Mouse (Mus musculus): Measurements from ENCODE around the gene Ube2e2. TPM values are rescaled to one million over a fixed set of nuclear protein-coding genes. Genes with fewer than 3 reads are reported as not detected.

Gene Ube2e2
- total and polyA plus RNA-seq, 3 experiments, result 14.3 to 39.6 (median 15.3) TPM

DNA sequence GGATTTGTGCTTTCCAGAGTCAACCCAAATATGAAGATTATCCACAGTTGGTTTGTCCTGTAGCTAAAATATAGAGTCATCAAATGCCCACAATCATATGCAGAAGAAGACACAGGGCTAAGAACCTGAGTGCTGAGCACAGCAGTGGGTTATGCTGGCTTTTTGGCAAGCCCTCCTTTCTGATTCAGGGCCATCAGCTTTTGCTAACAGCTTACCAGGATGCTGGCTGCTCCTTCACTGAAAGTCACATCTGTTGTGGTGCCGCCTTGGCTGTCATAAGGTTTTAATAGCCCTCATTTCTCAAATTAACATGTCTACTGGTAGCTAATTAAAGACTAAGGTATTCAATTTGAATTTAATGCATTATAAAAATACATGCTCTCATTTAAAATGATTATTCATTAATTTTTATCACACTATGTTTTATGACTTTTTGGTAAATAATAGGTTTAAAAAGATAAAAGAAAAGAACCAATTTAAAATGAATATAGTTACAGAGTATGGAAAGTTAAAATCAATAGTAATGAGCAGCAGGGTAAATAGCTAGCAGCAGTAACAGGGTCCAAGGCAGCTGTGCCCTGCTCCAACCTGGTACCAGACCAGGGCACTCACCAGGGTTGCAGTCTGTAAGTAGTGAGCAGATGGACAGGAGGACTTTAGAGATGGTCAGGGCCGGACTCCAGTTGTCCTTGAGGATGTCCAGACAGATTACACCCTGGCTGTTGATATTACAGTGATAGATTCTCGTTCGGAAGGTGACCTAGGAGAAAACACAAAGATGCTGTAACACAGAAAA lies 307.6 kb downstream of the Ube2e2 start:
- H3K36me3 ChIP-seq (ENCODE audit: control insufficient read depth, insufficient read depth, low read length), result no peaks in the 10 kb centered on the region
- H3K4me3 ChIP-seq, result no peak overlapping the region
- no peak for TF ChIP-seq CTCF (IDR thresholded peaks at IDR 0.05)
- no peak for TF ChIP-seq POLR2A (IDR thresholded peaks at IDR 0.05; ENCODE audit: insufficient read depth, low read depth, low read length)
- no peak for TF ChIP-seq EP300 (IDR thresholded peaks at IDR 0.05; ENCODE audit: insufficient read depth, low read depth, low read length)
- no peak overlapping the region for H3K27ac ChIP-seq
- H3K79me2 ChIP-seq (replicated peaks; ENCODE audit: control insufficient read depth, insufficient read depth, low read length), result no peaks in the 10 kb centered on the region
- DNase-seq, result no peak
- intact Hi-C loops (cut with DNase I), result no loop called here
- no peaks in the 10 kb centered on the region for H3K27me3 ChIP-seq (ENCODE audit: control insufficient read depth, insufficient read depth, low read length)
- no peak overlapping the region for H3K9ac ChIP-seq (ENCODE audit: low read depth, low read length)
- 81% methylated on average over 4 of the region's 4 CpGs for WGBS
- H3K4me1 ChIP-seq (ENCODE audit: control insufficient read depth, insufficient read depth, low read length), result no peaks in the 10 kb centered on the region; the same call in 1 of the 2 replicates

DNA sequence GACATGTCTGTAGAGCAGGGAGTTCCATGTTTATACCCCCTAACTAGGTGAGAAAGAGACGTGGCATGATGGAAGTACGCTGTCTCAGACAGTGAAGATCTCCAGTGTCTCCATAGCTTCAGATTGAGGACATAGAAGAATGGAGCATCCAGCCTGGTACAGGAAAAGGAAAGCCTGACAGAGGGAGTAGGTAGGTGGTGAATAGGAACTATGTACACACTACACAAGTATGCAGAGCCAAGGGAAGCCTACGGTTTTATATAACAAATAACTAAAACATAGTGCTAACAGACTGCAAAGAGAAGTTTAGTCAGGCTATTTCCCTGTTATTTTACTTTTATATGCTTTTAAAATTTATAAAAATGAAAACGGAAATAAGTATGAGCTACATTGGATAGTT lies 312.3 kb downstream of the Ube2e2 start:
- WGBS, result 94% methylated on average over 4 of the region's 4 CpGs
- TF ChIP-seq CTCF (IDR thresholded peaks at IDR 0.05) (no peak), EP300 (IDR thresholded peaks at IDR 0.05; ENCODE audit: insufficient read depth, low read depth, low read length) (no peak), POLR2A (IDR thresholded peaks at IDR 0.05; ENCODE audit: insufficient read depth, low read depth, low read length) (no peak)

DNA sequence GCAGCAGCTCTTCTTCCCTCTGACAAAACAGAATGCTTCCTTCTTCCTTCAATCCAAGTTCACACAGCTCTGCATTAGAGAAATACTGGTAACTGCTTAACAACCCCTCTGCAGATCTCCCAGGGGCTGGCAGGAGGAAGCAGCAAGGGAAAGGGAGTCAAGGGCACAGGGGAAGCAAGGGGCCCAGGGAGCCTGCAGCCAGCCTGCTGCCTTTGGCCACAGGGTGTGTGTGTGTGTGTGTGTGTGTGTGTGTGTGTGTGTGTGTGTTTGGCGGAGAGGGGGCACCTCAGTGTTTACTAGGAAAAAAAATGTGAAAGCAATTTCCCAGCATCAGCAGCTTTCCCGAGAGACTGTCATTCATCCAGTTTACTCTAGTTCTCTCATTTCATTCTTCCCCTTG lies 319.3 kb downstream of the Ube2e2 start:
- Histone ChIP-seq H3K27ac (no peak overlapping the region), H3K4me3 (no peak overlapping the region), H3K27me3 (ENCODE audit: control insufficient read depth, insufficient read depth, low read length) (no peaks in the 10 kb centered on the region), H3K79me2 (replicated peaks; ENCODE audit: control insufficient read depth, insufficient read depth, low read length) (no peaks in the 10 kb centered on the region), H3K4me1 (ENCODE audit: control insufficient read depth, insufficient read depth, low read length) (no peaks in the 10 kb centered on the region), H3K9ac (ENCODE audit: low read depth, low read length) (no peak overlapping the region), H3K36me3 (ENCODE audit: control insufficient read depth, insufficient read depth, low read length) (no peaks in the 10 kb centered on the region)
- no peak for TF ChIP-seq EP300 (IDR thresholded peaks at IDR 0.05; ENCODE audit: insufficient read depth, low read depth, low read length)
- no peak for DNase-seq
- 79% methylated on average over 2 of the region's 2 CpGs for WGBS
- intact Hi-C loops (cut with DNase I), result no loop called here

More for the DNA sequence above, 312.3 kb downstream of the Ube2e2 start:
- no peak overlapping the region for H3K27ac ChIP-seq
- no peaks in the 10 kb centered on the region for H3K27me3 ChIP-seq (ENCODE audit: control insufficient read depth, insufficient read depth, low read length)
- H3K4me3 ChIP-seq, result no peak overlapping the region
- intact Hi-C loops (cut with DNase I), result no loop called here
- no peaks in the 10 kb centered on the region for H3K79me2 ChIP-seq (replicated peaks; ENCODE audit: control insufficient read depth, insufficient read depth, low read length)
- no peak for DNase-seq
- H3K36me3 ChIP-seq (ENCODE audit: control insufficient read depth, insufficient read depth, low read length), result no peaks in the 10 kb centered on the region
- no peaks in the 10 kb centered on the region; the same call in 1 of the 2 replicates for H3K4me1 ChIP-seq (ENCODE audit: control insufficient read depth, insufficient read depth, low read length)
- H3K9ac ChIP-seq (ENCODE audit: low read depth, low read length), result no peak overlapping the region

DNA sequence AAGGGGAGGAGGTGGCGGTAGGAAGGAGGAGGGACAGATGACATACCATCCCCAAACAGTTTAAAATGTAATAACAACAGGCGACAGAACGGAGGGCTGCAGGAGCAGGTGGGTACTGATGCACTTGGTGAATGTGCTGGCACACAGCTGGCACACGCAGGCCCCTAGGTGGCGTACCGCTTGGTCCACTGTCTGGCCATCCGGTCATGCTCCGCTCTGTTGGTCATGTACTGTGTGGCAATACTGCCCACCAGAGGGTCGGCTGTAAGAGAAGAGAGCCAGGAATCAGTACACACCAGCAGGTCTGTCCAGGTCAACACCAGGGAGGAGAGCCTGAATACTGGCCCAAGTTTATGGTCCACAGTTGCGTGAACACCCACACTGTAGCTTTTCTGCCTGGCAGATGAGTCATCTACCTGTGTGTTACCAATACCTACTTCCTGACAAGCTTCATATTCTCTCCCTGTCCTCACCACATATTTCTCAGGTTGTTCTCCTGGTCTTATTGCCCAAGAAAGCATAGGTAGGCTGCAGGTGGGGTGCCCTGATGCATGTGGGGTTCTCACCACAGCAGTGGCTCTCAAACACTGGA lies 319.8 kb downstream of the Ube2e2 start:
- no peaks in the 10 kb centered on the region for H3K36me3 ChIP-seq (ENCODE audit: control insufficient read depth, insufficient read depth, low read length)
- H3K4me1 ChIP-seq (ENCODE audit: control insufficient read depth, insufficient read depth, low read length), result no peaks in the 10 kb centered on the region
- TF ChIP-seq EP300 (IDR thresholded peaks at IDR 0.05; ENCODE audit: insufficient read depth, low read depth, low read length) (no peak), CTCF (IDR thresholded peaks at IDR 0.05) (no peak), POLR2A (IDR thresholded peaks at IDR 0.05; ENCODE audit: insufficient read depth, low read depth, low read length) (no peak)
- H3K9ac ChIP-seq (ENCODE audit: low read depth, low read length), result no peak overlapping the region
- intact Hi-C loops (cut with DNase I), result no loop called here
- no peak for DNase-seq
- H3K27ac ChIP-seq, result no peak overlapping the region
- 92% methylated on average over 10 of the region's 10 CpGs for WGBS
- H3K27me3 ChIP-seq (ENCODE audit: control insufficient read depth, insufficient read depth, low read length), result no peaks in the 10 kb centered on the region
- H3K79me2 ChIP-seq (replicated peaks; ENCODE audit: control insufficient read depth, insufficient read depth, low read length), result no peaks in the 10 kb centered on the region
- no peak overlapping the region for H3K4me3 ChIP-seq

DNA sequence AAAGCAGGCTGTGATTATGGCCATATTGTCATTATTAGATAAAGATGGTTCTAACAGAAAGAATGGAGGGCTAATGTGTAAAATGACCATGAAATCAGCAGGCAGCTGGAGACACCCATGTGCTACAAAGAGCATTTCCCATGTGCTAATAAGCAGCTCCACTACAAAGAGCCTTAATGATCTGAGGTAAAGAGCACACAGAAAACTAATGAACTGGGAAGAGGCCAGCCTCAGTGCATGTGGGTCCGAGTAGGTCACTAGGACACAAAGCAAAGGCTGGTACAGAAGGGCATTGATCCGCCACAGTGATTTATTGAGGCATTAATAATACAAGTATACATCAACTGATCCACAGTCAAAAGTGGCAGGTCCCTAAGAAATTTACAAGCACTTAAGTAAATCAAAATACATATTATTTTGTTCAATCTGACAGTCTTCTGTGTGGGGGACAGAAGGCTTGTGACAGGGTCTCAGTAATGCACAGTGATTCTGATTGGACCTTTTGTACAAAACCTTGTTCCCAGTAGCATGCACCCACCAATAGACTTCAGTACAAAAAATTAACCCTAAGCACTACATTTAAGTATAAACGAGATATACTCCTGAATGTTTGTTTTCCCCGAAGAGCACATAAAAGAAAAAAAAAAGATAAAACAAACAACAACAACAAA lies 320.6 kb downstream of the Ube2e2 start:
- TF ChIP-seq CTCF (IDR thresholded peaks at IDR 0.05), result no peak
- TF ChIP-seq POLR2A (IDR thresholded peaks at IDR 0.05; ENCODE audit: insufficient read depth, low read depth, low read length), result no peak
- no peak for TF ChIP-seq EP300 (IDR thresholded peaks at IDR 0.05; ENCODE audit: insufficient read depth, low read depth, low read length)
- H3K36me3 ChIP-seq (ENCODE audit: control insufficient read depth, insufficient read depth, low read length), result no peaks in the 10 kb centered on the region
- no peaks in the 10 kb centered on the region for H3K4me1 ChIP-seq (ENCODE audit: control insufficient read depth, insufficient read depth, low read length)
- intact Hi-C loops (cut with DNase I), result no loop called here
- 90% methylated on average over 4 of the region's 4 CpGs for WGBS
- no peak for DNase-seq
- no peaks in the 10 kb centered on the region for H3K79me2 ChIP-seq (replicated peaks; ENCODE audit: control insufficient read depth, insufficient read depth, low read length)
- no peaks in the 10 kb centered on the region for H3K27me3 ChIP-seq (ENCODE audit: control insufficient read depth, insufficient read depth, low read length)
- no peak overlapping the region for H3K9ac ChIP-seq (ENCODE audit: low read depth, low read length)
- no peak overlapping the region for H3K4me3 ChIP-seq
- no peak overlapping the region for H3K27ac ChIP-seq

DNA sequence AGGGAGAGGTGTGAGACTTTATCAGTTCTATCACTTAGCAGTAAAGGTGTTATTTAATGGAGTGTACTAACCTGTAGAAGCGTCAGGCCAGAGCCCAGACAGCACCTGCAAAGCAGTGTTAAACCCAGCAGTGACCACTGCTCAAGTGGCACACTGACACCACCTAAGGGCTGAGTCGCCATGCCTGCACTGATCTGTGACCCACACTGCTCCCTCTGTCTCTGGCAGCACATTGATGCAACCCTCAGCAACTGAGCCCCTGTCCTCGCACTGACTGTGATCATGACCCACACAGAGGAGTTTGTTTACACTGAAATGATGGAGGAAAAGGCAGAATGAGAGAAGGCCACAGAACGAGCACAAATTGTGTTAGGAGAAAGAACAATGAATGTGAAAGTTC lies 321.2 kb downstream of the Ube2e2 start:
- H3K79me2 ChIP-seq (replicated peaks; ENCODE audit: control insufficient read depth, insufficient read depth, low read length), result no peaks in the 10 kb centered on the region
- intact Hi-C loops (cut with DNase I), result no loop called here

More for the DNA sequence above, 321.2 kb downstream of the Ube2e2 start:
- H3K4me1 ChIP-seq (ENCODE audit: control insufficient read depth, insufficient read depth, low read length), result no peaks in the 10 kb centered on the region
- H3K27me3 ChIP-seq (ENCODE audit: control insufficient read depth, insufficient read depth, low read length), result no peaks in the 10 kb centered on the region
- no peak overlapping the region for H3K4me3 ChIP-seq
- H3K36me3 ChIP-seq (ENCODE audit: control insufficient read depth, insufficient read depth, low read length), result no peaks in the 10 kb centered on the region
- no peak overlapping the region for H3K27ac ChIP-seq
- WGBS, result 86% methylated on average over 4 of the region's 4 CpGs
- no peak for TF ChIP-seq EP300 (IDR thresholded peaks at IDR 0.05; ENCODE audit: insufficient read depth, low read depth, low read length)
- no peak for TF ChIP-seq CTCF (IDR thresholded peaks at IDR 0.05)
- no peak for TF ChIP-seq POLR2A (IDR thresholded peaks at IDR 0.05; ENCODE audit: insufficient read depth, low read depth, low read length)
- DNase-seq, result no peak
- H3K9ac ChIP-seq (ENCODE audit: low read depth, low read length), result no peak overlapping the region

All from heart, adult 2 months (tissue).